Mouse (Mus musculus) cerebellum, postnatal 25 days (tissue): ENCODE data around the gene Gbp5.
A peak's percentile ranks its signal among the peaks of the same experiment; 100 is the strongest.

ENCODE experiments used
- DNase-seq, 2 experiments: peaks; one replicate each; pipeline ENCODE4 v3.0.0; 2021; ENCODE audit warnings: mixed read lengths in 2 of 2

Gbp5 gene

DNA sequence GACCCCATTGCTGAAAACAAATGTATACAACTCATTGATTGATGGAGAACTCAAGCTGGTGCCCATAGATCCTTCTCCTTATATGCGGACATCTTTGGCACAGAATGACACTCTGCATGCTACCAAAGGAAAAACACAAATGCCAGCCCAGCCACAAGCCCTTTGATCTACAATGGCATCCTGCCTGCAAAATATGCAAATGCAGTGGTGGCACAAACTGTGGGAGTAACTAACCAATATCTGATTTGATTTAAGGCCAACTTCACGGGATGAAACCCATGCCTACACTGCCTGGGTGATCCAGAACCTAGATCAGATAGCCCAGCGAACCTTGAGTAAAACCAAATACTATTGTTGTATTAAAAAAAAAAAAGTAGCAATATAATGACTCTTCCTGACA, 52.9 kb downstream of the Gbp5 start:
- no peak for DNase-seq

DNA sequence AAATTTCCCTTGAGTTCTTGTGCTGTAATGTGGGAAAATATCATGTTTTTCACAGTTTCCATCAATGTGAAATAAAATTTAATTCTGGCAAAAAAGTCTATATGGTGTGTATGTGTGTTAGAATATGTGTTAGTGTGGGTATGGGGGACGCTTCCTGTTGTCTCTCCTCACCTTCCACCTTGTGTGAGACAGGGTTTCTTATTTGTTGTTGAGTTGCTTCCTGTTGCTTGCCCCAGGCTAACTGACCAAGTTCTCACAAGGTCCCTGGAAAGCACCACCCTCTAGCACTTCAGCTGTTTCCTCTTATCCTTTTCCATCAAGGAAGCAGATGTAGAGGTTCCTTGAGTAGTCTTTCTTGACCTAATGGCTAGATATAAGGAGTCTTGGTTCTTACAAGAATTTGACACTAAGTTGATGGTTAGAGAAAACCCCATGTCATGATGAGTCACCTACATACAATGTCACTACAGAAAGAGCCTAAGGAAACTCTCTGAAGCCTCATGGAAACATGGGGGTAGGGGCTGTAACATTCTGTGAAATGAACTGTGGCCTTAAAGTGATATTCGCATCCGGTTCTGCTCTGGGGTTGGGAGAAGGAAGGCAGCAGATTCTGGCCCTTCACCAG, 56.4 kb downstream of the Gbp5 start:
- DNase-seq, result no peak

DNA sequence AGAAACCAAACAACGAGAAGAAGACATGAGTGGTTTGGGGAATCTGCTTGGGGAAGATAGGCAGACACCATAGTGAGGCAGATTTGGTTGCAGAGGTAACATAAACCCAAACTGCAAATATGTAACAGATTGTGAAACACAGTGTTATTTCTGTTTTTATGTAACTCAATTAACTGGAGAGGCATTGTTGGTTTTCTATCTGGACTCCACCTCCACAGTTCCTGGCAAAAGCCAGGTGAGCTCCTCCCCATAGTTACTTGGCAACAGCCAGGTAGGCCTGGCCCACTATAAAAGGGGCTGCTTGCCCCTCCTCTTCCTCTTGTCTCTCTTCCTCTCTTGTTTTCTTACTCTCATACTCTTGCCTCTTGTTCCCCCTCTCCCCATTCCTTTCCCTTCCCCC, 60.8 kb downstream of the Gbp5 start:
- DNase-seq, result no peak

DNA sequence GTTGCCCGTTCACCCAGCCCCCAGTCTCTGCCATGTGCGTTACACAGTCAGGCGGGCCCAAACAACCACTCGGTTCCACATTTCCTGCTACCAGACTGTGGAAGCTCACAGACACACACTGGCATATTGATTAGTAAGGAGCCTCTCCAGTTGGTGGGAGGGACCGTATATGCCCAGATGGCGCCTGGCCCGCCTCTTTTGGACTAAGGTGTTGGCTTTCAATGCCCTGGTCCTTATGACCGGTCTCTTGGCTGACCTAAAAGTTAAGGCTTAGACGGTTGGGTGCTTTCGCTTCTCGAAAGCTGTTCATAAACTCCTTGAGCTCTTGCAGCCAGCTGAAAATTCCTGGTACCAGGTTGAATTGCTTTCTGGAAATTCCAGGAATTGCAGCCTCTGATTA, 61.8 kb downstream of the Gbp5 start:
- no peak for DNase-seq

DNA sequence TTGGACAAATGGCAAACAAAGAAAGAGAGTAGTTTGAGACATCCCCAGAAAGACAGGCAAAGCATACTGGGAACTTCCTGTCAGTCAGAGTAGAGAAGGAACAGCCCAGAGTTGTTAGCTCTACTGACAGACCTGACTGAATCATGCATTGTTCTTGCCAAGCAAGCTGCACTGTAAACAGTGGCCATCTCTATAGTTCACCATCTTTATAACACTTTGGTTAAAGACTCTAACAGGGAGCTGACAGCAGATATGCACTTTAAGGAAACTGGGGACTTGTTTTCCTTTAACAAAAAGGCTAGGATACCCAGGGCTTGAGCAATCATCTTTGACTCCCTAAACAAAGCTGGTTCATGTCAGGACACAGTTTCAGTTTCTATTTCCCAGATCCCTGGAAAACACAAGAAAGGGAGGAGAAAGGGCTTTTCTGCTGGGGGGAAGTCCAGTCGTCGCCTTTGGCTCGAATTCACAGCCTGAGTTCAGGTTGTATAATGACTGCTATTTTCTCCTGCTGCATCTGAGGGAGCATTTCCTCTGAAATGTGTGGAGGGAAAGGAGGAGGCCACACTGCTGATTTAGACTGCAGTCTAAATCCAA, 66.0 kb downstream of the Gbp5 start, which contains the start of gene Gbp3:
Gbp3 (plus strand) TSS at position 395 of the 597 bp plus-strand sequence.
- DNase-seq, result no peak

DNA sequence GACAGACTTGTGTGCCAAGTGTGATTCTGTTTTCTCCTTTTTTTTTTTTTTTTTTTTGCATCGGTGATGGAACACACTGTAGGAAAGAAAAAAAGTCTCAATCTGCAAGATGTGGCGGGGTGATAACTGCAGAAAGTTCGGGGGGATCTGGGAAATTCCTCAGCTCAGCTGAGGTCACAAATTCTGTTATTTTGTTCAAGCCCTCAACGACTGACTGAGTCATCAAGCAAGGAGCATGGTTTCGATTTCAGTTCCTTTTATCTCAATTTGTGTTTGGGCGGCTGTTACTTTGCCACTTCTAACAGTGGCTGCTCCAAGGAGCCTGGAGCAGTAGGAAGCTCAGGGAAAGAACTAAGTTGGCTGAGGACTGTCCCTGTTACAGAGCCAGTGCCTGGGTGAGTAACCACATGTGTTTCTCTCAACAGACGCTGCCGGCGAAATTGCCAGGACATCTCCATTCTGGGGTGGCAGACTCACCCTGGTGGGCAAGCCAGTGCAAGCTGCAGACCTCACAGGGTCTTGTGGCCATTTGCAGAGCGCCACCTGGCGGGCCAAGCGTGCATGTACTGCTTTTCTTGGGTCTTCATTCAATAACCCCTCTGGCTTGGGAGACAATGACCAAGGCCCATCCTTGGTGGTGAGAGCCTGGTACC, 66.6 kb downstream of the Gbp5 start:
- DNase-seq, result peak; percentile 81 to 88

DNA sequence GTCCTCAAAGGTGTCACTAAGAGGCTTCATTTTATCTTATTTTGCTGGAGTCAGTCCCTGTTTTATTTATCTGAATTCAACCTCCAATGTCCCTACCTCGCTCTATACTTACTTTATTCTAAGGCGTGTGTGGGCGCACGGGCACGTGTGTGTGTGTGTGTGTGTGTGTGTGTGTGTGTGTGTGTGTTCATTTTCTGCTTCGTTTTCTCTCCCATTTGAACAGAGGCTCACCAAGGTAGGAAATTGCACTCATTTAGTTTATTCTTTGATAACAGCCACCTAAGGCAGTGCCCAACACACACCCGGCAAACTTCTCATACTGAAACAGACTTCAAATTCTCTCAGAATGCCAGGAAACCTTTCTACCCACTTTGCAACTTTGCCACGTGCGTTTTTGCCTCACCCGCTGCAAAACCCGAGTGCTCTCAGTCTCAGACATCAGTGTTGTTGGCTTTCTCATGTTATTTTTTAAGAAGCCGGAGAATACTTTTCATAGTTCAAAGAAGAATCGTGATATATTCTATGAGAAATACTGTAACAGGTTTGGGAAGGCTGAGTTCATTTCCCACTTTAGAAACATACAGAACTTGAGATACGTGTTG, 67.4 kb downstream of the Gbp5 start:
- DNase-seq, result no peak

DNA sequence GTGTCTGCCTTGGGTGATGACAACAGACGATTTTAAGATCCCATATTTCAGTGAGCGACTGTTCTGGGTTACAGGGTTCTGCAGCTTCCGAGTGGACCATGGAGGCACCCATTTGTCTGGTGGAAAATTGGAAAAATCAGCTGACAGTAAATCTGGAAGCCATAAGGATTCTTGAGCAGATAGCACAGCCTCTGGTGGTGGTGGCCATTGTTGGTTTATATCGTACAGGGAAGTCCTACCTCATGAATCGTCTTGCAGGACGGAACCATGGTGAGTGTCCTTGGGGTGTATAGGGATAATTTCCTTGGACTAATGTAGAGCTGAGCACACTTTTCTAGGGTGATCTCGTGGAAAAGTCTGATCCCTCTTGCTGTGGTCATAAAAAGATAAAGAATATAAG, 67.9 kb downstream of the Gbp5 start:
- no peak for DNase-seq

DNA sequence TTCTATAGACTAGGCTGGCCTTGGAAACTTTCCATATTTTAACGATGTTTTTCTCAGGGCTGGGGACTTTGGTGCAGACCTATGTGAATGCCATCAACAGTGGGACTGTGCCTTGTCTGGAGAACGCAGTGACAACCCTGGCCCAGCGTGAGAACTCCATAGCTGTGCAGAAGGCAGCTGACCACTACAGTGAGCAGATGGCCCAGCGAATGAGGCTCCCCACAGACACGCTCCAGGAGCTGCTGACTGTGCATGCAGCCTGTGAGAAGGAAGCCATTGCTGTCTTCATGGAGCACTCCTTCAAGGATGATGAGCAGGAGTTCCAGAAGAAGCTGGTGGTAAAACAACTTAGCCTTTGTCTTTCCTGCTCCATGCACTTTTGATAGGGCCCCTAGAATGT, 73.7 kb downstream of the Gbp5 start:
- DNase-seq, result peak; percentile 33 to 43

DNA sequence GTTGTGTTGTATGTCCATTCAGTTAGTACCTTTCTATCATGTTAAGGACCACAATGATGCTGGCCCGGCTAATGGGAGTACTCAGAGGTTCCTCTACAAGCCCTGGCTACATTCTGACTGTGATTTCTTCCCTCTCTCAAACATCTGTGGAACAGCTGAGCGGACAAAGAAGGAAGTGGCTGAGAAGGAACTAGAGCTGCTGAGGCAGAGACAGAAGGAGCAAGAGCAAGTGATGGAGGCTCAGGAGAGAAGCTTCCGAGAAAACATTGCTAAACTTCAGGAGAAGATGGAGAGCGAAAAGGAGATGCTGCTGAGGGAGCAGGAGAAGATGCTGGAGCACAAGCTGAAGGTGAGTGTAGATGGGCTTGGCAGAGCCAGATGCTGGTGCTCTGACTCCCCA, 77.0 kb downstream of the Gbp5 start:
- DNase-seq, result no peak
